Mouse (Mus musculus): ENCODE data around the gene Gm10024. TPM values are rescaled to one million over a fixed set of nuclear protein-coding genes. Genes with fewer than 3 reads are reported as not detected.
"Not testable (repeated sequence)": the region's sequence is repeated elsewhere in the genome, so short reads cannot be mapped to it uniquely, and the experiment has no call there.

Gm10024 gene
- polyA plus RNA-seq, 1 experiment from 2014 or later = not detected

DNA sequence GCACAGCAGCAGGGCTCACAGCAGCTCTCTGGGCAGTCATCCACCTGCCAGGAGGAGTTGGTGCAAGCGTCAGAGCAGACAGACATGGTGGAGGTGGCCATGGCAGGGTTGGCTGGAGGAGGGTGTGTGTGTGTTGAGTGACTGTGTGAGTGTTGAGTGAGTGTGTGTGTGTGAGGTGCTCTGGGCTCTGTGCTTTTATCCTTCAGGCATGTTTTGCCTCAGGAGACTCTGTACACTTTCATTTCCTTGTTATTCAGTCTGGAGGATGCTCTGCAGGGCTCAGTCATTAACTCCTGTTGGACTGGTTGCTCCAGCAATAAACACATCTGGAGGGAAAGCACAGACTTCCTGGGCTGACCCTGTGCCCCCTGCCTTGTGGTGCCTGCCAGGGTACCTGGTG, 40.0 kb downstream of the Gm10024 start, which contains the start of gene Gm9736:
Gene Gm9736, minus strand, starts transcription at position 101 of the 400 bp plus-strand sequence.
- H3K36me3 ChIP-seq (ENCODE audit: control insufficient read depth, insufficient read depth, low read length); H3K9me3 ChIP-seq (replicated peaks; ENCODE audit: control insufficient read depth, low read length); H3K4me2 ChIP-seq (ENCODE audit: low read length); H3K9ac ChIP-seq (ENCODE audit: low read length); H3K4me3 ChIP-seq (ENCODE audit: low read depth, low read length); H3K27ac ChIP-seq (ENCODE audit: low read depth, low read length); DNase-seq (ENCODE audit: low spot score); H3K27me3 ChIP-seq (replicated peaks; ENCODE audit: control insufficient read depth, insufficient read depth, low read length); ATAC-seq; H3K4me1 ChIP-seq (ENCODE audit: control insufficient read depth, insufficient read depth, low read length): not testable (repeated sequence)
- 92% methylated on average over 1 of the region's 1 CpGs for WGBS

- H3K4me3 ChIP-seq (ENCODE audit: low read depth, low read length); H3K27ac ChIP-seq (ENCODE audit: low read depth, low read length); H3K4me1 ChIP-seq (ENCODE audit: control insufficient read depth, insufficient read depth, low read length); H3K9me3 ChIP-seq (replicated peaks; ENCODE audit: control insufficient read depth, low read length); H3K36me3 ChIP-seq (ENCODE audit: control insufficient read depth, insufficient read depth, low read length); H3K4me2 ChIP-seq (ENCODE audit: low read length); H3K27me3 ChIP-seq (replicated peaks; ENCODE audit: control insufficient read depth, insufficient read depth, low read length); DNase-seq (ENCODE audit: low spot score); H3K9ac ChIP-seq (ENCODE audit: low read length); ATAC-seq: not testable (repeated sequence)
- WGBS = 61% methylated on average over 3 of the region's 3 CpGs
Observed at GRCm38 (mm10) chr10:77752312-77752711, 41.1 kb downstream of the Gm10024 start.

- H3K4me2 ChIP-seq (ENCODE audit: low read length) = no peak overlapping the region
- ATAC-seq = no peak
- no peak for DNase-seq (ENCODE audit: low spot score)
- H3K36me3 ChIP-seq (ENCODE audit: control insufficient read depth, insufficient read depth, low read length) = no peaks in the 10 kb centered on the region
- no peak overlapping the region for H3K9ac ChIP-seq (ENCODE audit: low read length)
- no peaks in the 10 kb centered on the region for H3K4me1 ChIP-seq (ENCODE audit: control insufficient read depth, insufficient read depth, low read length)
- no peaks in the 10 kb centered on the region for H3K27me3 ChIP-seq (replicated peaks; ENCODE audit: control insufficient read depth, insufficient read depth, low read length)
- no peak overlapping the region for H3K4me3 ChIP-seq (ENCODE audit: low read depth, low read length)
- no peak overlapping the region for H3K27ac ChIP-seq (ENCODE audit: low read depth, low read length)
- no peaks in the 10 kb centered on the region for H3K9me3 ChIP-seq (replicated peaks; ENCODE audit: control insufficient read depth, low read length)
Observed at GRCm38 (mm10) chr10:77753448-77753847, 42.2 kb downstream of the Gm10024 start.

DNA sequence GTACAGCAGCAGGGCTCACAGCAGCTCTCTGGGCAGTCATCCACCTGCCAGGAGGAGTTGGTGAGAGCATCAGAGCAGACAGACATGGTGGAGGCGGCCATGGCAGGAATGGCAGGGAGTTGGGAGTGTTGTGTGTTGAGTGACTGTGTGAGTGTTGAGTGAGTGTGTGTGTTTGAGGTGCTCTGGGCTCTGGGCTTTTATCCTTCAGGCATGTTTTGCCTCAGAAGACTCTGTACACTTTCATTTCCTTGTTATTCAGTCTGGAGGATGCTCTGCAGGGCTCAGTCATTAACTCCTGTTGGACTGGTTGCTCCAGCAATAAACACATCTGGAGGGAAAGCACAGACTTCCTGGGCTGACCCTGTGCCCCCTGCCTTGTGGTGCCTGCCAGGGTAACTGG, 48.3 kb downstream of the Gm10024 start, which contains the start of gene Gm3233:
Gene Gm3233, minus strand, starts transcription at position 101 of the 400 bp plus-strand sequence.
- H3K4me2 ChIP-seq (ENCODE audit: low read length); H3K4me1 ChIP-seq (ENCODE audit: control insufficient read depth, insufficient read depth, low read length); H3K27ac ChIP-seq (ENCODE audit: low read depth, low read length); H3K9ac ChIP-seq (ENCODE audit: low read length); H3K27me3 ChIP-seq (replicated peaks; ENCODE audit: control insufficient read depth, insufficient read depth, low read length); H3K9me3 ChIP-seq (replicated peaks; ENCODE audit: control insufficient read depth, low read length); H3K4me3 ChIP-seq (ENCODE audit: low read depth, low read length); H3K36me3 ChIP-seq (ENCODE audit: control insufficient read depth, insufficient read depth, low read length); DNase-seq (ENCODE audit: low spot score); ATAC-seq: not testable (repeated sequence)
- no CpG with 5 or more reads among the region's 1 CpGs for WGBS

Other genes with a start within 250 kb of the Gm10024 start
- gene Fam207a, start 195.7 kb upstream of the Gm10024 start, polyA plus RNA-seq (2014; fragmentation: Nextera tagmentation; extraction: Ambion mirVana) = 33.8 and 36.9 TPM in 2 replicates
- 0.67 and 0.89 TPM in 2 replicates for gene Itgb2, start 181.2 kb upstream of the Gm10024 start, polyA plus RNA-seq (2014; fragmentation: Nextera tagmentation; extraction: Ambion mirVana)
- 74.1 and 85.5 TPM in 2 replicates for gene Pttg1ip, start 129.7 kb upstream of the Gm10024 start, polyA plus RNA-seq (2014; fragmentation: Nextera tagmentation; extraction: Ambion mirVana)
- gene Sumo3, start 105.4 kb upstream of the Gm10024 start, polyA plus RNA-seq (2014; fragmentation: Nextera tagmentation; extraction: Ambion mirVana) = 277 and 308 TPM in 2 replicates
- 1.7 and 16.2 TPM in 2 replicates for gene Gm49325, start 105.3 kb upstream of the Gm10024 start, polyA plus RNA-seq (2014; fragmentation: Nextera tagmentation; extraction: Ambion mirVana)
- gene Ube2g2, start 89.2 kb upstream of the Gm10024 start, polyA plus RNA-seq (2014; fragmentation: Nextera tagmentation; extraction: Ambion mirVana) = 72.6 and 73.6 TPM in 2 replicates
- gene Tspear, start 24.9 kb upstream of the Gm10024 start, polyA plus RNA-seq (2014; fragmentation: Nextera tagmentation; extraction: Ambion mirVana) = 0.45 and 0.55 TPM in 2 replicates
- not detected in 2 replicates for gene Gm19402, start 20.7 kb upstream of the Gm10024 start, polyA plus RNA-seq (2014; fragmentation: Nextera tagmentation; extraction: Ambion mirVana)
- not detected in 2 replicates for gene Gm9508, start 14.2 kb upstream of the Gm10024 start, polyA plus RNA-seq (2014; fragmentation: Nextera tagmentation; extraction: Ambion mirVana)
- gene Gm10272, start 4.8 kb upstream of the Gm10024 start, polyA plus RNA-seq (2014; fragmentation: Nextera tagmentation; extraction: Ambion mirVana) = not detected in 2 replicates
- gene Gm10142, start 4.3 kb downstream of the Gm10024 start, polyA plus RNA-seq (2014; fragmentation: Nextera tagmentation; extraction: Ambion mirVana) = not detected in 2 replicates
- gene Krtap12-1, start 9.1 kb downstream of the Gm10024 start, polyA plus RNA-seq (2014; fragmentation: Nextera tagmentation; extraction: Ambion mirVana) = not detected in 2 replicates
- gene Gm10100, start 15.0 kb downstream of the Gm10024 start, polyA plus RNA-seq (2014; fragmentation: Nextera tagmentation; extraction: Ambion mirVana) = not detected in 2 replicates
- not detected in 2 replicates for gene Gm18596, start 31.2 kb downstream of the Gm10024 start, polyA plus RNA-seq (2014; fragmentation: Nextera tagmentation; extraction: Ambion mirVana)
- not detected in 2 replicates for gene Gm9736, start 39.9 kb downstream of the Gm10024 start, polyA plus RNA-seq (2014; fragmentation: Nextera tagmentation; extraction: Ambion mirVana)
- gene Gm3233, start 48.2 kb downstream of the Gm10024 start, polyA plus RNA-seq (2014; fragmentation: Nextera tagmentation; extraction: Ambion mirVana) = not detected in 2 replicates
- not detected in 2 replicates for gene Gm3238, start 59.9 kb downstream of the Gm10024 start, polyA plus RNA-seq (2014; fragmentation: Nextera tagmentation; extraction: Ambion mirVana)
- not detected in 2 replicates for gene Gm7138, start 65.5 kb downstream of the Gm10024 start, polyA plus RNA-seq (2014; fragmentation: Nextera tagmentation; extraction: Ambion mirVana)
- gene Gm3250, start 71.1 kb downstream of the Gm10024 start, polyA plus RNA-seq (2014; fragmentation: Nextera tagmentation; extraction: Ambion mirVana) = not detected in 2 replicates
- not detected in 2 replicates for gene Gm7137, start 76.7 kb downstream of the Gm10024 start, polyA plus RNA-seq (2014; fragmentation: Nextera tagmentation; extraction: Ambion mirVana)
- not detected in 2 replicates for gene Gm9639, start 83.6 kb downstream of the Gm10024 start, polyA plus RNA-seq (2014; fragmentation: Nextera tagmentation; extraction: Ambion mirVana)
- not detected in 2 replicates for gene Gm19668, start 87.7 kb downstream of the Gm10024 start, polyA plus RNA-seq (2014; fragmentation: Nextera tagmentation; extraction: Ambion mirVana)
- not detected in 2 replicates for gene Gm9507, start 100.4 kb downstream of the Gm10024 start, polyA plus RNA-seq (2014; fragmentation: Nextera tagmentation; extraction: Ambion mirVana)
- not detected in 2 replicates for gene Gm2696, start 103.2 kb downstream of the Gm10024 start, polyA plus RNA-seq (2014; fragmentation: Nextera tagmentation; extraction: Ambion mirVana)
- gene Krtap10-4, start 115.6 kb downstream of the Gm10024 start, polyA plus RNA-seq (2014; fragmentation: Nextera tagmentation; extraction: Ambion mirVana) = not detected in 2 replicates
- gene Krtap10-10, start 124.5 kb downstream of the Gm10024 start, polyA plus RNA-seq (2014; fragmentation: Nextera tagmentation; extraction: Ambion mirVana) = not detected in 2 replicates
- gene Gm36176, start 135.3 kb downstream of the Gm10024 start, polyA plus RNA-seq (2014; fragmentation: Nextera tagmentation; extraction: Ambion mirVana) = not detected in 2 replicates
- gene Gm10318, start 141.4 kb downstream of the Gm10024 start, polyA plus RNA-seq (2014; fragmentation: Nextera tagmentation; extraction: Ambion mirVana) = not detected in 2 replicates
- gene Gm3285, start 150.5 kb downstream of the Gm10024 start, polyA plus RNA-seq (2014; fragmentation: Nextera tagmentation; extraction: Ambion mirVana) = not detected in 2 replicates
- 6.4 and 8.4 TPM in 2 replicates for gene Lrrc3, start 191.1 kb downstream of the Gm10024 start, polyA plus RNA-seq (2014; fragmentation: Nextera tagmentation; extraction: Ambion mirVana)

Measured in forebrain, embryonic 14.5 days (tissue).